Mouse (Mus musculus) brain, embryonic 14.5 days (tissue): ENCODE measurements around the gene Krt26.

Experiments
- CTCF ChIP-seq: fragments of 200-500 bp; IDR thresholded peaks from 2 replicates; pipeline ENCODE4 v1.5.1; 2012; ENCODE audit warnings: inconsistent platforms, mild to moderate bottlenecking, moderate library complexity, borderline replicate concordance; ENCODE audit not compliant: insufficient read depth, insufficient read length; ENCODE audit errors: extremely low read depth
- POLR2A ChIP-seq: fragments of 200-500 bp; IDR thresholded peaks from 2 replicates; pipeline ENCODE4 v1.6.1; 2012; ENCODE audit warnings: mild to moderate bottlenecking, inconsistent platforms, borderline replicate concordance; ENCODE audit not compliant: poor library complexity, insufficient read depth, insufficient read length, severe bottlenecking; ENCODE audit errors: extremely low read depth

DNA sequence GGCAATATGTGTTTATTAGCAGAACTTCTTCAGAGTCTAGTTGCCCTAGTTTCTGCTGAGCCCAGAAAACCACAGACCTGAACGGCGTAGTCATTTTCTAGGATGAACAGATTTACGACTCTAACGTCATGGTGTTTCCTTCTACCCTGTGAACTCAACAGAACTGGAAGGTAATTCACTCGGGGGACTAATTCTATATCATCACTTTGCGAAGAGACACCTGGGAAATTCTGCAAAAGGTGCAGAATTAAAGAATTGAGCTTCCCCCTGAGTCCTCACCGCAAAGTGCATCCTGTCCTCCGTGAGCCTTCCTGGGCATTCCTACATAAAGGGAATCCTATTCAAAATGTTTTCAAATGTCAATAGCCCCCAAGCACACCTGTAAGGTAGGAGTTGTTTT lies 23.7 kb upstream of the Krt26 start:
- TF ChIP-seq CTCF (no peak), POLR2A (no peak)
